Mouse (Mus musculus) thymus, postnatal 25 days (tissue): Measurements from ENCODE around the gene Accsl.

Experiments used
- DNase-seq: peaks from one replicate; pipeline ENCODE4 v3.0.0; 2022

The Accsl gene

DNA sequence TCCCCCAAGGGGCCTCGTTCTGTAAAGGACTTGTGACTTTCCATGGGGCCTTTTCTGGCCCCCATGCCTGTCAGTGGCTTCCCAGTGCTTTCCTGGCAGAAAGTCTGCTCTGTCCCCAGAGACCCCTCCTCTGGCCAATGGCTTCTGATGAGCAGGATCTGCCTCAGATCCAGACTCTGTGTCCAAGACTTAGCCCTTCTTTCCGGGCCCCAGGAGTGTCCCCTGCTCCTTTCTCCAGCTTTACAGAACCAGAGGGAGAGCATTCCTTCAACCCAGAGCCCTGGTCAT is 5.2 kb upstream of the Accsl start:
- DNase-seq, result no peak

DNA sequence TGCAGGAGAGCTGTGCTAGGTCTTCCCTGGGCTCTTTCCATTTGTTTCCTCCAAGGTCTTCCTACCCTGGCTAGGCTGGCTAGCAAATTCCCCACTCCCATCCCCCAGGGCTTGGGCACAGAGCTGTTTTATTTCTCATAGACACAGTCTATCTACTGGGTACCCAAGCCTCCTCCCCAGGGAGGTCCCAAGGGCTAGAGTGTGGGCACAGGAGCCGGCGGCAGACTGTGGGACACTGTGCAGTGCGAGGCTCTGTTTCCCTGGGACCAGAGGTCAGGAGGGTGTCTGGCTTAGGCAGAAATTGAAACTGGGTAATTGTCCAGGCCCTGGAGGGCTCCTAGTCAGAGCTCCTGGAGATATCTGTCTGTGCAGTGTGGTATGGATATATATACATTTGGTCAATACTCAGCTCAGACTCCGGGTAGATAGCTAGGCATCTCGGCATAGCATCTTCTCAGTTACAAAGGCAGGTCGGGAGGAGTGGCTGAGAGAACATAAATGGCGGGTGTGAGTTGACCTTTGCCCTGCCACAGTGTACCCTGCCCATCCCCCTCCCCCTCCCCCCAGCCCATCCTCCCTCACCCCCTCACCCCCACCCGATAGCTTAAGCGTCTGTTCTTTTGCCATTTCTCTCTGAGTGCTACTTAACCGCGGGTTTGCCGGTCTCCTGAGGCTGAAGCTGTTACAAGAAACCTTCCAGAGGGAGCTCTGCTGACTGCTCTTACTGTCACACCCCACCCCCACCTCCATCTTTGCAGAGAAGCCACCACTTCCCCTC is 4.7 kb upstream of the Accsl start:
- DNase-seq, result no peak

DNA sequence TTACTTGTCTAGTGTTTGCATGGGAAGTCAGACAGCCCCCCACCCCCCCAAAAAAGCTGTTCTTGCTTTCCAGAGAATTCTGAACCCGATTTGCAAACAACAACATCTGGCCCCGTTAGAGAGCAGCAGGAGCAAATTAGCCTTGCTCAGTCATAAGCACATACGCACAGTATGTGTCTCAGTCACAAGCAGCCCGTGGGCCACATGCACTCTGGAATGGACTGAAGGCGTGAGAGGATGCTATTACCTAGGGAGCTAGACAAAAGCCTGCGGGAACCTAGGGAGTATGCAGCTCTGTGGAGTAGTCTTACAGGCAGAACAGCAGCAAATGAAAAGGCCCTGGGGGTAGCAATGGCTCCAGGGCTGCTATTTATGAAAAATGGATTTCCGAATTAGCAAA is 3.3 kb upstream of the Accsl start:
- DNase-seq, result no peak

DNA sequence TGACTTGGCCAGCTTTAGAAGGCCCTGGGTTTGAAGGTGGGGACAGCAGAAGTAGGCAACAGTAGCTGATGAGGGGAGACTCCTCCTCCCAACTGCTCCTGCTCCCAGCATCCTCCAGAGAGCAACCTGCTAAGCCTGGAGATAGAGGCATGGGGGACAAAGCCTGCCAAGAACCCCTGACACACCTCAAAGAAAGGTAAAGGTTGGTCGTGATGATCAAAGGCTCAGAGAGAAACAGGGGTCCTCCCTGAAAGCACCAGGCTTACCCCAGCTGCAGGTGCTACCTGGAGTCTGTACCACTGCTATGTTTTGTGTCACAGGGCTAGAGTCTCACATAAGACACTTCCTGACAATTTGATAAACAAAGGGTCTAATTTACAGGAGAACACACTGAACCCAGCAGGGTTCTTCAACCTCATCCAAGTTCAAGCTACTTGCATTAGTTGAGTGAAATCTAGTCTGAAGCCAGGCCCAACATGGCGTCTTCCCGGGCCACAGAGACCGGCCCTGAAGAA is 2.5 kb upstream of the Accsl start:
- DNase-seq, result no peak

DNA sequence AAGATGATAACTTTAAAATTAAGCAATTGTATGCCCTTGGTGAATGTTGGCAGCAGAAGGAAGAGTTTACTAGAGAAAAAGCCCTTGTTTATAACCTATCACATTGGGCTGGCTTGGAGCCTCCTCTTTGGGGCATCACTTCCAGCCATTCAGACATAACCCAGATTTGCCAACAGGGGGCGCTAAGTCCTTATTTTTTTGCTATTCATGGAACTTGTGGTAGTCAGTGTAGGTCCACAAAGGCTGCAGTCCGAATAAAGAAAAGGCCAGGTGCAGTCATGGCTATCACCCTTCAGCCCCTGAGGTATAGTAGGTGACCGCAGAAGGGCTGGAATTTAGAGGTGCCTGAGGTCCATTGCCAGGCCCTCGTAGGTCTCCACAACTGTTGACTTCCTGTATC is 1.9 kb upstream of the Accsl start:
- peak; percentile 39 for DNase-seq

DNA sequence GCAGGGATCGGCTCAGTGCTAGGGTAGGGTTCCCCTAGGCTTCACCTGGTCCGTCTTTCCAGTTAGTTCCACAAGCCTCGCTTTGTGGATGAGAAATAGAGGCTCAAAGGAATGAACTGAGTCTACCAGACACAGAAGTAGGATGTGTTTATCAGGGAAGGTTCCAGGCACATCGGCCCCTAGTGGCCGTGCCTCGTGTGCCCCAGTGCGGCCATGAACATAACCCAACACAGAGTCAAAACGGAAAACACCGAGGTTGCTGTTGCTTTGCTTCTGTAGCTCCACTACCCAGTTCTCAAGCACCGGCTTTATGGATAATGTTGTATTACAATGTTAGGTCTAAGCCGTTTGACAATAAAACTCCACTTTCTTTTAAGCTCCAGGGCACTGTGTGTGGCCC is 391 bp downstream of the Accsl start:
- DNase-seq, result no peak

DNA sequence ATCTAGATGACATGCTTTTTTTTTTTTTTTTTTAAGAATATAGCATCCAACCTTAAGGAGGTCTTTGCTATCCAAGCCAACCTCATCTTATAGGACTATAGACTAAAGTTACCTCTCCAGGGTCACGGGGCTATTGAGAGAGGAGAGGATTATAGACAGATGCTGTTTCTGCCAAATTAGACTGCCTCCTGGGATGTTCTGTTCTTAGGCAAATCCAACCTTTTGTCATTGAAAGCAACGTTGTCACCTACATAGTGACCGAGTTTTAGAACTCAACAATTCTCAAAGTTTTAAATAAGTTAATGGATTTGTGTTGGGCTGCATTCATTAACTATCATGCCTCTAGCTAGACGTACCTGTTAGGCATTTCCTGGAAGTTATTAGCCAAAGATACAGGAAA is 5.7 kb downstream of the Accsl start:
- no peak for DNase-seq

DNA sequence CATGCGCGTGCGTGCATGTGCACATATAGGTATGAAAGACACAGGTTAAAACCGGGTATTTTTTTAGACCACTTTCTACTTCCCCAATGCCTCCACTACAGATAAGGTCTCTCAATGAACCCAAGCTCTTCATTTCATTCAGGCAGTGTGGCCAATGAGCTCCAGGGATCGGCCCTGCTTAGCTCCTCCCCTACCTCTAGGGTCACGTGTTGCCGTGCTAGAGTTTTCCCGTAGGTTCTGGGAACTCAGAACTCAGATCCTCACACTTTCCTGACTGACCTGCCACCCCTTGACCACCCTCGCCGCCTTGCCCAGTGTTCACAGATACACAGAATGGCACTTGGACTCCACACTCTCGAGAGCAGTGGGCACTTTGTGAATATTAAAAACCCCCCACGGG is 10.1 kb downstream of the Accsl start:
- no peak for DNase-seq

DNA sequence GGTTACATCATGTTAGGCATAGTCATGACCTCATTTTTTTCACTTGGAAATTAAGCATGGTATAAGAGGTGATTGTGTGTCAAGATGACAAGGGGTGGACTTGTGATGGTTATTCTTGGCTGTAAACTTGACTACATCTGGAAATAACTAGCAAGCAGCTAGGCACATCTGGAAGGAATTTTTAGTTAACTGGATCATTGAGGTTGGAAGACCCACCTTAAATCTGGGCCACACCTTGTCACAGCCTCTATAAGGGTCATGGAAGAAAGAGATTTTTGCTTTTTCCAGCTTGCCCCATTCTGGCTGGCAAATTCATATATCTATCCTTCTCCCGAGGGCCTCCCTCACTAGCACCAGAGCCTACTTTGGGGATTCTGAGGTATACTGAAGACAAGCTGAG is 17.7 kb downstream of the Accsl start:
- DNase-seq, result no peak

DNA sequence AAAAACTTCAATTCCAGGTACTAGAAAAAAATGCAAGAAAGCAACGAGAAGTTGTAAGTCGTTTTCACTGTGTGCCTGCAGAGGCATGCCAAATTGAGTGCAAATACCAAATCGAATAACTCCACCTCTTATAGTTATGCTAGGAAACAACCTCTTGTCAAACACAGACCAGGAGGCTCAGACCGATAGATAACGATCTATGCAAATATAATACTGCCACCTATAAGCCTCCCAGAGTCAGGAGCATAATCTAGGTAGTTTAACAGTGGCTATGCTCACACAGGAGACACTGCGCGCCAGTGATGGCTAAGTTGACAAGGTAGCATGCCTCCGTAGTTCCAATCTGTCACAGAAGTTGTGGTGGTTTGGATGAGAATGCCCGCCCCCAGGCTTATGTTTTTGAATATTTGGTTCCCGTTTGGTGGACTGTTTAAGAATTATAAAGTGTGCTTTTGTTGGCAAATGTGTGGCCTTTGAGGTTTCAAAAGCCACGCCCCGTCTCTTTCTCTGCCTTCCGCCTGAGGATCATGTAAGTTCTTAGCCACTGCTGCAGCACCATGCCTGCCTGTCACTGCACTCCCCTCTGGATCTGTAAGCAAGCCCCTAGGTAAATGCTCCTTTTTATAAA is 18.5 kb downstream of the Accsl start:
- peak; percentile 42 for DNase-seq

DNA sequence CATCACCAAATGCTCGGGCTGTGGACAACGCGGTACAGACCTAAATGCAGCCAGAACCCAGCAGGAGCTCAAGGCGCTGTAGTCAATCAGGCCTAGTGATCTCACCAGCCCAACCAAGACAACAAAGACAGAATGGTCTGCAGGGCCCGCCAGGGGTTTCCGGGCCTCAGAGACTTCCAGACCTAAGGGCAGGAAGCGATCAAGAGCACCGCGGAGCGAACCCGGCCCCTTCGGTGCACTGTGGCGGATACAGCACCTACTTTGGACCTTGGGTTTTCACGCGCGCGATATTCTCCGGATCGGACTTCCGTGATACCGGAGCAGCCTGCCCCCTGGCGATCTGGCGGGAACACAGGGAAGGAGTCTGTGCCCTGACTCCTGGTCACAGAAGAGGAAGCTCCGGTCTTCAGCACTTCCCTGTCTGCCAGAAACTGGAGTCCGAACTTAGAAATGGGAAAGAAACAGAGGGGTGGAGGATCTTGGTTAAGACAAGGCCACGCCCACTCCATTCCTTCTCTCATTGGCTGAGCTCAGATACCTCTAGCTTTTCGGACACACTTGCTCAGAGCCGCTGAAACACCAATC is 19.4 kb downstream of the Accsl start, which contains the start of gene Accs:
TSS of gene Accs (minus strand) at position 439 of the 585 bp plus-strand sequence.
- DNase-seq, result peak; percentile 61

DNA sequence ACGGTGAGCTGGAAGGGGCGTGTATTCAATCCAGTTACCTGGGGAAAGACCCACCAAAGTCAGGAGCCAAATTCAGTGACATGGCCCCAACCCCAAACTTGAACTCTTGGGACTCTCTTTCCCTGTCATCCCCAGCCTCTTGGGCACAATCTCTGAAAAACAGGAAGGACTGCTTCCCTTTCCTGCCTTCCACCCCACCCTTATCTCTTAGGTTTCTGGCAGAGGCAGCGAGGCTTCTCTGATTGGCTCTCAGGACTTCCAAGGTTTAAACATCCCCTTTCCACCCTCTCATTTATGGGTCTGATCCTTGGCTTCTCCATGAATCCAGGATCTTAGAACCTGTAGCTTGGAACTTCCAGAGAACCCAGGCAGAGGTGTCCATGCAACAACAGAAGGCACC is 27.6 kb downstream of the Accsl start:
- DNase-seq, result no peak

DNA sequence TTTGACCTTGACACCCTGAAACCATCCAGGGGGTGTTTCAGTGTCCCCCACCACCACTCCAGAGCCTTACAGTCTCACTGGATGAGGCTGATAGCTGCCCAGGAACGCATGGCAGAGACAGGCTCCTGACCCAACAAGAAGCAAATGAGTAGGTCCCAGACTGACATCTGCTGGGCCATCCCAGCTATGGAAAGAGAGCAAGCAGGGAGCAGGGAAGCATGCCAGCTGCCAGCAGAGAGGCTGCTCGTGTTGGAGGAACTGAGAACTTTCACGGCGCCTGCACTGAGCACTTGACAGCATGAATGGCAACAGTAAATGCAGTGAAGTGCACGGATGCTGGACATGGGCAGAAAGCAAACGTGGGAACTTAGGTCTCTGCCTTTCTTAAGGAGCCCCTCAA is 28.8 kb downstream of the Accsl start:
- DNase-seq, result no peak

DNA sequence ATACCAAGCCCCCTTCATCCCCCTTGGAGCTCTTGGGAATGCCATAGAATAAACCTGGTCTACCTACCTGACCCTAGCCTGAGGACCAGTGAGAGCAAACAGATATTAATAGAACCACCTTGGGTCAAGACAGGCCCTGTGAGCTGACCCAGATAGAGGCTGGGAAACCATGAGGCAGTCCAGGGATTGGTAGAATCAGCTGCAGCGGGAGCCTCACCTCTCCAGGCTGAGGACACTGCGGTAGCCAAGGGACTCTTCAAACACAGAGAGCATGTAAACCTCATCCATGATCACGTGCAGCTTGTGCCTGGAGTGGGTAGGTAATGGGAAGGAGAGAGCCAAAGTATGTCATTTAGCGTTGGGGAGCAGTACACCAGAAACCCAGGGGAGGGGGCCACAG is 30.0 kb downstream of the Accsl start:
- no peak for DNase-seq

DNA sequence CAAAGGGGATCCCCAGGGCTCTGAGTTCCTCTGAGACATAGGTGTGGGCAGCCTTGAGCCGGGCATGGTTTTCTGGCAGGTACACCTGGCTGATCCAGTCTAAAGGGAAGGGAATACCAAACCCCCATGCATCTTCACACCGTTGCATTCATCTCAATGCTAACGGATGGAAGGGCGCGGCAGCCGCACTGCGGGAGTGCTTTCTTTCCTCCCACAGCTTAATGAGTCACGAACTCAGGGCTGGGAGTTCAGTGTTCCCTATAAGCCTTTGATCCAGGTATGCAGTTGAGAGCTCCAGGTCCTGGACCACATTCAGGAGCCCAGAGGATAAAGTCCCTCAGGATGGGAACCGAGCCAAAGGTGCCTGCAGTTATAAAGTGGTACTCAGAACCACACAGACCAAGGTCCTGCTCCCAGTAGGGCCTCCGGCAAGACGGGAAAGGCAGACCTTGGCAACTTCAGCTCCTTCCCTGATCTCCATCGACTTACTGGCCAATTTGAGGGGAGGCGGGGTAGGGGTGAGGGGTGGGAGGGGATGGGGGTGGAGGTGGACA is 32.6 kb downstream of the Accsl start:
- no peak for DNase-seq

DNA sequence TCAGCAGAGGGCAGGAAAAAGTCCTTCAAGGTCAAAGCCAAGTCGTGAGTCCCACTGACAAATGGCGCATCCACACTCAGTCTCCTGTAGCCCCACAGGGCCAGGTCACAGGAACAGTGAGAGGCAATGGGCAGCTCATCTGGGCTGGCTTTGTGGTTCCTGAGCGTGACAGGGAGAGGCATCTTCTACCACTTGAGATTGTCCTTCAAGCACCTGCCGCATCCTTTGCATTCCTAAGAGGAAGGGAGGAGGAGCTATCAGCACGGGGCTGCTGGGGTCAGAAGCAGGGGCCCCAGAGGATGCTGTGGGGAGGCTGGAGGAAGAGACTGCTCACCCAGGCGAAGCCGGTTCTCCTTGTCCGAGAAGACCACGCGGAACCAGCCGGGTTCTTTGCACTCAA is 33.4 kb downstream of the Accsl start:
- no peak for DNase-seq

DNA sequence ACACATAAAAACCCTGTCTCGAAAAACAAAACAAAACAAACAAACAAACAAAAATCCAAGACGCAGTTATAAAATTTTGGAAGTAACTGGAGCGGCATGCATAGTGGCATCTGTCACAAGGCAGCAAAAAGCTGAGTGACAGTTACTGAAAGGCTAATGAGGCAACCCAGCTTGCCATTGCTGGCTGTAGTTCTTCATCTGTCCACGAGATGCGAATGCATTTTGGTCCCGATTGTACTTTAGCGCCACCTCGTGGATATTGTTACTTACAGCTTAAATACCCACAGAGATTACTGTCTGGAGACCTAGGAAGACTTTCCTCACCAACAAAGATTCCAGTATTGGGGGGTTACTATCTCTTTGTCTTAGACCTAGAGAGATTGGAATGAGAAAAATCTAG is 45.4 kb downstream of the Accsl start:
- DNase-seq, result peak; percentile 71

DNA sequence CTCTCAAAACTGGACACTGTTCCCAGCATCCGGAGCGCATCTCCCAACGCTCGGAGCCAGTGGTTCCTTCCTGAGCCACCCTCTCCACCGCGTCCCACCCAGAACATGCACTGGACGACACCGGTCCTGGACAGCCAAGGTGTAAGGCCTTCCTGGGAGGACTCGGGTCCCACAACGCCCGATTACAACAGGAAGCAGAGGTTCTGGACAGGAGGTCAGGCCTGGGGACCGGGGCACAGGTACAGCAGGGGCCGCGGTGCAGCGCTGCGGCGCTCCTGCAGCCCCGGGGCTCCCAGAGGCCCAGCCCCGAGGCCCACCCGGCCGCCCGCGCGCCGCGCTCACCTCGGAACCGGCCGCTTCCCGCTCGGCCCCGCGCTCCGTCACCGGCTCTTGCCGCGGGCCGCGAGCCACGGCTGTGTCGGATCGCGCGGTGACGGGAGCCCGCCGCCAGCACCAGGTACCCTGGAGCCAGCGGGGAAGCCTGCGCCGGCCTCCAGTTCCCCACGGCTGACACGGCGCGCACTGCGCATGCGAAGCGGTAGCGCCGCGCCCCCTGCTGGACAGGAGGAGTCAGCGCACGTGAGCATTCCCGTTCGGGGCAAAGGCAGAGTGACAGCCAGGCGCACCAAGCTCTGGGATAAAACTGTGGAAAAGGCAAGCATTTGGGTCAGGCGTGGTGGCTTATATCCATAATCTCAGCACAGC is 46.8 kb downstream of the Accsl start, which contains the start of gene Ext2:
TSS of gene Ext2 (minus strand) at position 524 of the 705 bp plus-strand sequence.
- DNase-seq, result peak; percentile 92

DNA sequence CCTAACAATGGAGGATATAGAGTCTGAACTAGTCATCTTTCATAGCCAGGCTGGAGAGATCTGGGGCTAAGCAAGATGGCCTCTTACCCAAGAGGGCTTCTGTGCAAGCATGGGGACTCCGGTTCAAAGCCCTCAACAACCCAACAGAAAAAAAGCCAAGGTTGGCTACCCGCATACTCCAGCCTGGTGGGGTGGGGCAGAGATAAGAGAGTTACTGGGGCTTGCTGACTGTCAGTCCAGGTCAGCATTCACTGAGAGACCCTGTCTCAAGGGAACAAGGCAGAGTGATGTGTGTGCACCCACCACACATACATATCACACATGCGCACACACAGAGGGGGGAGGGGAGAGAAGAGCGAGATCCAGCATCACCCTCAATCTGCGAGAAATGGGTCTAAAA is 51.2 kb downstream of the Accsl start:
- no peak for DNase-seq

DNA sequence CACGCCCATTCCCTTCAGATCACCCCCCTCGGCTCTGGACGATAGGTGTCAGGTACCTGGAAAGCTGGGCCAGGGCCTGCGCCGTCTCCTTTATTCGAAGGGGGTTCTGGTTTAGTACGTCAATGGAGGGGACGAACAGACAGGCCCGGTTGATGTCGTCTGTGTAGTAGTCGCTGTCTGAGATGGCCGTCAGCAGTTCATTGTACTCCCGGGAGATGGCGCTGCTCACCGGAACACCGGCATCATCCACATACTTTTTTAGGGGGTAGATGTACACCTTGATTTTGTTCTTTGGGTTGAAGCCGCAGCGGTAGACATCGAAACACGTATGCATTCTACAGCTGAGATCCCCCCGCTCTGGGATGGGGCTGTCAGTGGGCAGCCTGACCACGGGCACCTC is 55.6 kb downstream of the Accsl start:
- DNase-seq, result no peak

DNA sequence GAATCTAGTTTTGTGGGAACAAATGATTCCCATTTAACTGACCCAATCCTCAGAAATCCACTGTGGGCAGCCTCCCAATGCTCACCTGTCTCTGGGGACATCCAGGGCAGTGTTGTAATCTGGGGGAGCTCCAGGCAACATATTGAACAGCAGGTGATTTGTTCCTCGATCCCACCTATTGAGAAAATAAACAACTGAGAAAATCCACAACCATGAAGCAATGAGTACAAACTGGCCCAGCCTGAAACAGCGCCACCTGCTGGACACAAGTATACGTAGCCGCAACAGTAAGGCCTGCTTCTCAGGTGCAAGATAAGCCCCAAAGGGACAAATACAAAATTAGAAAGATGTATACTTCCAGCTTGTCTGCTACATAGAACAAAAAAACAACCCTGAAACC is 57.1 kb downstream of the Accsl start:
- DNase-seq, result peak; percentile 59

DNA sequence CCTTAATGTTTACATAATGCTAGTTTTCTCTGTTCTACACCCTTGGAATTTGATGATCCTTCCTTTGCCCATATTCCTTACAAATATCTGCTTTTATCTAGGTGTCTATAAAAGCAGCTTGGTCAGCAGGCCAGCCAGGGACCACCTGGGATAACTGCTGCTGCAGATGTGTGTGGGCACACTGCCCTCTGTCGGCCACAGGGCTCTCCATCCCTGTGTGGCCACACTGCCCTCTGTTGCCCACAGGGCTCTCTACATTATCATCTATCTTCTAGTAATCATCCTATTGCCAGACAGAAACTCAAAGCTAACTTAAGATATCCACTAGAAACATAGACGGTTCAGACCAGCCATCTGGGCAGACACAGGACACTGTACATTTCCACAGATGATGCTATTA is 59.0 kb downstream of the Accsl start:
- DNase-seq, result peak; percentile 35

DNA sequence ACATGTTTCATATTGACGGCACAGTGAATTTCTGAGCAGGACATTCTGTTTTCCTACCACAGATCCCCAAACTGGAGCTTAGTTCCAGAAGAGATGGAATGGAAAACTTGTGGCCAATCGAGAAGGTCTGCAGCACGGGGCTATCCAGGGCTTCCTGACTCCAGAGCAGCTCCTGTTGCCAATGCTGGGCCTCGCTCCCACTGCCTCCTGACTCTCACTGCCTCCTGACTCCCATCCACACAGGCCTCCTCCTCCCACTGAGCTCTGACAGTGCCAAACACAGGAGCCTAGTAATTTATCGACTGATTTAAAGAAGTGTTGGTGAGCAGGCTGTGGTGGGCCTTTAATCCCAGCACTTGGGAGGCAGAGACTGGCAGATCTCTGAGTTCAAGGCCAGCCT is 60.9 kb downstream of the Accsl start:
- no peak for DNase-seq
